Mouse (Mus musculus) spleen, postnatal 36 days (tissue): ENCODE data around the gene Adamts9.

Experiments
- DNase-seq, 2 experiments: peaks; one replicate each; pipeline ENCODE4 v3.0.0; 2022; ENCODE audit warnings: low spot score in 2 of 2, mixed read lengths in 1 of 2

Gene Adamts9

GRCm38 (mm10) chr6:92924536-92924935 is 18.8 kb downstream of the Adamts9 start:
- no peak for DNase-seq

DNA sequence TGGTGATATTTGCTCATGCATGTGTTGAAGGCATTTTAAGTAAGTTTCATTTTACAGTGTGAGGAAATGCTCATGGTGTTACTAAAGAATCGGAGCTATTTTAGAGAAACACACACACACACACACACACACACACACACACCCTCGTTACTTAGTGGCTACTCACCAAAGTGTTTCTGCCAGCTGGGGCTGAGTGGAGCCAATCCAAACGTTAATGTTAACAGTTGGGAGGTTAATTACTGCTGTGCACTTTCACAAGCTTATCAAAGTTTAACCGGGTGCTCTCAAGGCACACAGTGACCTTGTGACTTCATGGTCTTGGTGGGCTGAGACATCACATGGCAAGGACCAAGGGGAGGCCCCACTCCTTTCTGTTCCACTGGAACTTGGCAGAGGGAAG is 21.4 kb downstream of the Adamts9 start:
- no peak for DNase-seq

DNA sequence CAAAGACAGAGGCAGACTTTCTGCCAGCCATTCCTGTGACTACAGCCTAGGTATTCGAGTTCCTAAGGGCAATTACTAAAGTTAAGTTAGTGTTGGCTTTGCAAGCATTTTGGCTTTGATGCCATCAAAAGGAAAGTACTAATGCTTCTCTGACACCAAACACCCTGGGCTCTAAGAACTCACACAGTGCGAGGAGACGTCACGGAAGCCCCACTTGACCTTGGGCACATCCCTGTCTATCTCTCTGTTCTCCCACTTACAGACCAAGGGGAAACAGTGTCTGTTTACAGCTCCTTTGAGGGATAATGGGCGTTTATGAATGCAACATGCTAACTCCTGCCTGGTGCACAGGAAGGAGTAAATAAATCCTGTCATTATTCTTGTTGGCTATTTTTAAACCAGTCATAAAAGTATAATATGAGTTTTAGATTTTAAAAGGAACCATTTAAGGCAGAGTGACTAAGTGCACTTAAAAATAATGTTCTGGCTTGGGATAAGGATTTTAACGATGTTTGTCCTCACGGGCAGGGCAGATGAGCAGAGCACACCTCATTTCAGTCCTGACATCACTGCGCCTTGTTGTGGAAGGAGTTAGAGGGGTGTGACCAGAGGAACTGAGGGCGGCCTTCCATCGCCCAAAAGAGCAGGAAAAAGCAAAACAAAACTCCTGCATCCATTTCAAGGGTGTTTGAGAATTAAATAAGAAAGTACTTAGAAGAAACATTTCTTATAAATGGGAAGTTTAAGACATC is 22.2 kb downstream of the Adamts9 start:
- no peak for DNase-seq

DNA sequence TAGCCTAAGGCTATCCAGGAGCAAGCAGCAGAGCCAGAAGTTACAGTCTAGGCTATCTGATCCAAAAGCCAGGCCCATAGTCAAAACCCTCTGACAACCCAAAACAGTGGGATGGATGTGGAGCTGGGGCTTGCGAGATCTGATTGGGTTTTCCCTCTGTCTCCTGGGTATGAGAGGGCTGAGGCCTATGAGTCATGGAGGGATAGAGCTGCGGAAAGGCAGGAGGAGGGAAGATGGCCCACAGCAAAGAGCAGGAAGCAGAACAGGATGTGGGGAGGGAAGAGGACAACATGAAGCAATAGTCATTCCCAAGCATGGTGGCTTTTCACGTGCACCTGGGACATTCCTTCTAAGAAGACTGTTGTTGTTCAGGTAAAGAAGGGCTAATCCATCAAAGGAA is 32.7 kb downstream of the Adamts9 start:
- no peak for DNase-seq

- DNase-seq = no peak
Observed at GRCm38 (mm10) chr6:92909361-92909760, 33.9 kb downstream of the Adamts9 start.

DNA sequence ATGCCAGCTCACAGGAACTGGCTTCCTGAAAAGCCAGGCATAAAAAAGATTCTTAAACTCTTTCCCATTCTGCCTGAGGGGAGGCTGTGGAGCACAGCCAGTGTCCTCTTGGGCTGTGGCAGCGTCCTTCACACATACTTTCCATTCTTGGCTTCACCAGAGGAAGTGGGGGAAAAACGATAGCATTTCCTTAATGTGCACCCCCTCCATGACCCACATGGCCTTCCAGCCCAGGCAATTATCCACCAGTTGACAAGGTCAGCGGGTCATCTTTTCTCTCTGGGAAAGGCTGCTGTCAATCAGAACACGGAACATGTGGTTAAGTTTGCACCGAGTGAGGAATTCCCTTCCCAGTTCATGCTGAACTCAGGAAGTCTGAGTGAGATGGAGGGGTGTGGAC is 37.4 kb downstream of the Adamts9 start:
- DNase-seq = peak in 1 of 2 experiments; percentile 16

GRCm38 (mm10) chr6:92904491-92904890 is 38.8 kb downstream of the Adamts9 start:
- no peak for DNase-seq

- DNase-seq = no peak
Observed at GRCm38 (mm10) chr6:92904037-92904436, 39.3 kb downstream of the Adamts9 start.

DNA sequence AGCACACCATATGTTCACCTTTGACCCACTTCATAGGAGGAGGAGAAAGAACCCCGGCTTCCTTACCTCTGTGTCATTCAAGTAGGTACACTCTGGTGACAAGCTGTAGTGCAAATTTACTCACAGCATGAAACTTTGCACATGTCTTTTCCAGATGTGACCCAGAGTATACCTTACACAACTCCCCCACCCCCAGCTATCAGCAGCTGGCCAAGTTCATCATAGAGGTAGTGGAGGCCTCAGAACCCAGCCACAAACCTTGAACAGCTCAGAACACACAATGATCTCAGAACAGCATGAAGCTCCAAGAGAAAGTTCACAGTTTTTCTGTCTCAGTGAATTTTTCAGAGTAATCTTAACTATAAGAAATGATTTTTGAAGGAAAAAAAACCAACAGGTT is 51.8 kb downstream of the Adamts9 start:
- no peak for DNase-seq

- DNase-seq = no peak
Observed at GRCm38 (mm10) chr6:92883131-92883900, 60.0 kb downstream of the Adamts9 start.

- DNase-seq = no peak
Observed at GRCm38 (mm10) chr6:92882446-92882845, 60.8 kb downstream of the Adamts9 start.

DNA sequence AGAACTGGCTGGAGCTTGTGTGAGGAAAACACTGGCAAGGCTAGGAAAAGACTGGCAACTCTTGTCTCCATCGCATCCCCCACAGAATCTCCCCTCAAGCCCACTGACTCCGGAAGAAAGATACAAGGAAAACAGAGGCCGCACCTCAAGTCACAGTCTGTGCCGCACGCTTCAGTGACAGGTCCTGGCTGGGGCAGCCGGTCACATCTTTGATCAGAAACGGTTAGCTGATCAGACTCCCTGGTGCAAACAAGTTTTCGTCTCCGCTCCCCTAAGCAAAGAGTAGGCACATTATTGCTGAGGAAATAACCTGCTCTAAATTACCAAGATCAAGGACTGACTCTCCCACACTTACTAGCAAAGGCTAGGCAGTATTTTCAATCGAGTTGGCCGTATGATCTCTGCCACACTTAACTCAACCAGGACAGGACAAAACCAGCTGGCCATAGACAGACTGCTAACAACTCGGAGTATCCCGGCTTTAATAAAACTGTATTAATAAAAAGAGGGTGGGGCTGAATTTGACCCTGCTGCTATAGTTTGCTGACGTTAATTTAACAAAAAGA is 63.5 kb downstream of the Adamts9 start:
- no peak for DNase-seq

DNA sequence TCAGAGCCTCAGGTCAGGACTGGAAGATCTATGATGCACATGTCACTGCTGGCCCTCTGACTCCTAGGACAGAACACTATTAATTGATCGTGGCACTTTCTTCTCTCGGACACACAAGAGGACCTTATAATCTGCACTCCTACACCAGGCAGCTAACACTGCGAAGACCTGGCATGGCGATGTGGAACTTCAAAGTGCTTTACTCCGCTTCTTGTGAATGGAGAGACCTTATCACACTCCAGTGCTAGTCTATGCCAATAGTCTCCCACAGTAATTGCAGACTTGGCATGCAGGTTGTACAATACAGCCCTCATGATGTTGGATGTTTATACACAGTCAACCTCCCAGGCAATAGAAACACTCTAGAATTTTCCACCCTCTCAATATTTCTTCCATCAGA is 64.5 kb downstream of the Adamts9 start:
- no peak for DNase-seq

DNA sequence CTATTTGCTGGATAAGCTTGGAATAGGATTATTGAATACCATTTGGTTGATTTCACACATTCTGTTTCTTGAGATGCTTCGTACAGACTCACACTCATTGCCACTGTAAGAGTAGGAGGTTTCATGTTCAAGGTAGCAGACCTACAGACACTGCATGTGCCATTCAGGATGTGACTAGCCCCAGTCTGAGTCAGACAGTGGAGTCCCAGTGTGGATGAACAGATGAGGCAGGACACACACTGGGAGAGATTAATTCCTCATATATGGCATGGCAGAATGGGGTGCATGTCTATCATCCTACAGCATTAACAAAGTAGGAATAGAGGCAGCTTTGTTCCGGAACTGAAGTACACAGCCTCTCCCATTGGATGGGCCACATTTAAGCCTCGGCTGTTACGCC is 66.1 kb downstream of the Adamts9 start:
- no peak for DNase-seq

DNA sequence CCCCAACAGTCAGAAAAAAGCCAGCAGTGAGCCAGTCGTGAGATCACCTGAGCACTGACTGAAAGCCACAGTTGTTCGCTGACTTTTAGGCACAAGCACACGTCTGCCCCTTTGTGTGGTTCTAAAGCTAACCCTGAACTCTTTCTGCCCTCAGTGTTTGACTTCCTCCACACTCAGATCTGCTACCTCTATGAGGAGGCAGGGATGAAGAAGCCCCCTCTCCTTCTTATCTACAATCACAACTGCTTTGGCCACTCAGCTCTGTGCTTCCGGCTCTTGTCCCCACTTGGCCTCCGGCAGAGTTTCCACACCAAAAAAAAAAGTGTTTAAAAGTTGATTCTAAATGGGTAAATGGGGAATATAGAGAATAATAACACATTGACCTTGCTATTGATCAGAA is 67.2 kb downstream of the Adamts9 start:
- no peak for DNase-seq

GRCm38 (mm10) chr6:92875340-92875739 is 68.0 kb downstream of the Adamts9 start:
- DNase-seq = no peak

- DNase-seq = no peak
Observed at GRCm38 (mm10) chr6:92874854-92875253, 68.4 kb downstream of the Adamts9 start.

DNA sequence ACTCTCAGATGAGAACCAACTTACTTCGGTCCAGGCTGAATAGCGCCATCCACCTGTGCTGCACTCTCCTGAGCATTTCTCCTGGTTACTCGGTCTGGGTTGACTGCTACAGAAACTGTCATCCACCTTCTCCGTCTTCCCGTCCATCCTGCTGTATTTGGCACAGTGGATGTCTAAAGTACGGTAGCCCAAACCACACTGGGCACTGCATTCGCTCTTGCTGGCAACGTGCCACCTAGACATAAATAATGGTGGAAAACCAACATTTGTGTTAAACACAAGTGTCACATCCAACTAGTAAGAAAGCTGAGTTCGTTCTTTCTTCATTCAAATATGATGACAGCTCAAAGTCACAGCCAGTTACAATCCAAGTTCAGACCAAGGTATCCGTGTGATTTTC is 70.5 kb downstream of the Adamts9 start:
- DNase-seq = no peak

GRCm38 (mm10) chr6:92871813-92872212 is 71.5 kb downstream of the Adamts9 start:
- no peak for DNase-seq

GRCm38 (mm10) chr6:92869582-92870219 is 73.6 kb downstream of the Adamts9 start:
- DNase-seq = no peak

- no peak for DNase-seq
Observed at GRCm38 (mm10) chr6:92869089-92869581, 74.2 kb downstream of the Adamts9 start, which contains the start of gene Gm15737. TSS of gene Gm15737 (plus strand) at chr6:92869357.

GRCm38 (mm10) chr6:92862599-92862998 is 80.7 kb downstream of the Adamts9 start:
- no peak for DNase-seq
